Mouse (Mus musculus): ENCODE data around the gene Prg4.

Prg4 gene

DNA sequence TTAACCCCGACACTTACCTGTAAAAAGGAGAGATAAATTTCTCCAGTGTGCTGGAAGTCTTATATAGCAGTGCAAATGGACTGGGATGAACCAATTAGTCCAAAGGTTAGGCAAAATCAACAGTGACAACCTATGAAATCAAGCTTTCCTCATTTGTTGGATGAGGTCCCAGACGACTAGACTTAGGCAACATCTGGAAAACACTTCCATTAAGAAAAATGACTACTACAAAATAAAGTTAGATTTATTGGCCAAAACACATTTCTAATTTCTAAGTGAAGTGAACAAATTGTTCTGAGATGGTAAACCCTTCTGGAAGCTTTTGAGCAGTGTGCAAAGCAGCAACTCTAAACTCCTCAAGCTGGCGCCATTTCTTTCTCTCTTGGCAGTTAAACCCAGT is at the start of gene Prg4:
Gene Prg4, minus strand, starts transcription at position 34 of the 400 bp plus-strand sequence.
- DNase-seq (ENCODE audit: low spot score in 2 of 2): no peak

- no peak for DNase-seq (ENCODE audit: low spot score in 2 of 2)
These were observed 47.1 kb upstream of the Prg4 start for GRCm38 (mm10) chr1:150513041-150513440.

DNA sequence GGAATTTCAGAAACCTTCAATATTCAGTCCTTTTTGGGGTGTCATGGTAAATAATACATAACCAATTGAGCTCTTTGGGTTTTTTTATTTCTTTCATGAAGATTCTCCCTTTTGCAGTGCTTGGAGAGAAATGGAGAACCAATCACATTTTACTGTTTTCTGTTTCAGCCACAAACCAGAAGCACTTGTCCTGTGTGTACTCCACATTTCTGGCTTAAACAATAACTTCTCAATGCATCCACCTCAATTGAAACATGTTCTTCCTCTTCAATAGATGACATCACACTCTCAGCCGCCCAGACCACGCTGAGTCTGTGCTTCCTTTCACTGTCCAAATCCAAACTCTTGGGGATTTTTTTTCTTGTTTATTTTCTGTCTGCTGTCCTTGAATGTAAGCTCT is 39.8 kb upstream of the Prg4 start:
- DNase-seq (ENCODE audit: low spot score in 2 of 2): no peak

GRCm38 (mm10) chr1:150503321-150503720 is 37.4 kb upstream of the Prg4 start:
- no peak for DNase-seq (ENCODE audit: low spot score in 2 of 2)

DNA sequence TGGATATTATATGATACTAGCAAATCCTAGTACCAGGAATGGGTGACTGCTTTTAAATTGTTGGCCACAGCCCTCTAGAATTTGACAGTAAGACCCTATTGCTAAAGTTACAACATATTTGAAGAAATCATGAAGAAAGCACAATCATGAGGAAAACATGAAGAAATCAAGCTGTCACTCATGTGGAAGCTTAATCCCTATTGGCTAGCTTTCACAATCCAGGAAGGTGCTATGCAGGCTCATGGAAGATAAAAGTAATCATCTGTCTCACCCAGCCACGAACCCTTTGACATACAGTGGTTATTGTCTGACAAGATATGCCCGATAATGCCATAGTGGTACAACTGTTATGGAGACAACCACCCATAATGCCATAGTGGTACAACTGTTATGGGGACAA is 32.2 kb upstream of the Prg4 start:
- no peak for DNase-seq (ENCODE audit: low spot score in 2 of 2)

- DNase-seq (ENCODE audit: low spot score in 2 of 2): no peak
These were observed 31.7 kb upstream of the Prg4 start for GRCm38 (mm10) chr1:150497690-150498089.

DNA sequence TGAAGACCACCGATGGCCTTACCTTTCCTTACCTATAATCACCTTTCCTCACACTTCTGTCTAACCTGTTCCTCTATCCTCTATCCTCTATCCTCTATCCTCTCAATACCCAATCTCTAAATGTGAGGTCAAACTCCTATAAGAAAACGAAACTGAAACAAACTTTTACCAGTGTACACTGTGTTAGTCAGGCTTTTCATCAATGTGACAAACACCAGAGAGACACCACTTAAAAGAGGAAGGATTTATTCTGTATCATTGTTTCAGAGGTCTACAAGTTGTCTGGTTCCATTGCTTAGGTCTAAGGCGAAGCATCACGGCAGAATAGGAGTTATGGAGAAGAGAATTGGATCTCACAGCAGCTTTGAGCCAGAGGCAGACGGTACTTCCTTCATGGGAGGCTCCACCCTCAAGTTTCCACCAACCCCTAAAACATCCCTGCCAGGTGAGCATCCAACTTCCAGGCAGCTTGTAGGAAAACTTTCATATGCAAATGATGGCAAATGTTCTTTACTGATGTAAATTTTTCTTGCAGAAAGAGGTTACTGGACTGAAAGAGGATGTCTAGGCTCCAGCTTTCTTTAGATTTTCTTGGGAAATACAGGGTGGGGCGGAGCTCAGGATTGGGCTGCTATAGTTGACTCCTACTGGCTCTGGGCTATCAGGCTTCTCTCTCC is 30.8 kb upstream of the Prg4 start:
- DNase-seq (ENCODE audit: low spot score in 2 of 2): no peak

DNA sequence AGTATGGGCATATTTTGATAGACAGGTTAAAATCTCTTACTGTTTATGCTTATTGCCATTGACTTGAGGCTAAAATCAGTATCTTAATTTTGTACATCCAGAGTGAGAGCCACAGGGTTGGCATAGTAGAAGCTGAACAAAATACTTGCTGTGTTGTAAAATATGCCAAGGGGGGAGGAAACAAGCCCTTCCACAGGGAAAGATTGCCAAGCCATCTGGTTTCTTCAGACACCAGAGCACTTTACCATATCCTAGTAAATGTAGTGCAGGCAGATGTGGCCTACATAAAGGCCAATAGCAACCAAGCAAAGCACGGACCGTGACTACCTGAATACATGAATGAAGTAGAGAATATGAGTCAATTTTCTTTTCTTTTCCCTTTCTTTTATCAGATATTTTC is 23.2 kb upstream of the Prg4 start:
- DNase-seq (ENCODE audit: low spot score in 2 of 2): no peak

DNA sequence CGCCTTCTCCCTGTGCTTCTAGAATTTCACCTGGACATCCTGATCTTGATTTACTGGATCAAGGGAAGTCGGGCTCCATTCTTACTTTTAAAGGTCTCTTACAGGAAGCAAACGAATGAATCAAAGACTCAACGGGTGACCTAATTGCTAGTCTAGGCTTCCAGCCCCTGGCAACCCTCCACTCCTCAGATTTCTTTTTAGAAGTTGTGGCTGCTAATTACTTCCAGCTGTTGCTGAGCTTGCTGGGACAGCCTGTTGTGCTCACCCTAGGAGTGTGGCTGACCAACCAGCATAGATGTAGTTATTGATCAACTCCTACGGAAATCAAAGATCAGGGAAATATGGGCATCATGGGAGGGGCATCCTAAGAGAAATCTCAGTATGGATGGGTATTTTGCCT is 14.7 kb upstream of the Prg4 start:
- no peak for DNase-seq (ENCODE audit: low spot score in 2 of 2)

DNA sequence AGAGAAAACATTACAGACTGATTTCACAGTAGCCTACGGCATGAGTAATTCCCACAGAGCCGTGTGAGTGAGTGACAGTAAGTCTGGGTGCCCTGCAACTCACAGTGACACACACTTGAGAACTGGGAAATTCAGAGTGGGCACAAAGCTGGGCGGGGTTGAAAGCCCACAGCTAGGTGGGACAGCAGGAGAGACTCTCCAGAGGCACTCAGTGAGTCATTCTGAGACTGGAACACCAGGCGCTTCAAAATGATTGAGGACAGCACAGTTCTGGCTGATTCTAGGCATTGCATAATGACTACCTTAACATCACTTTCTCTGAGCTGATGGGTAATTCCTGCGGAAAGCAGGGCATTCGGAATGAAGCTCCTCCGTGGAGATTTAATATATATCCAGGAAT is 6.6 kb upstream of the Prg4 start:
- DNase-seq (ENCODE audit: low spot score in 2 of 2): no peak

GRCm38 (mm10) chr1:150469992-150470391 is 4.0 kb upstream of the Prg4 start:
- no peak for DNase-seq (ENCODE audit: low spot score in 2 of 2)

GRCm38 (mm10) chr1:150465364-150465763 is 601 bp downstream of the Prg4 start:
- no peak for DNase-seq (ENCODE audit: low spot score in 2 of 2)

GRCm38 (mm10) chr1:150463691-150464090 is 2.3 kb downstream of the Prg4 start:
- DNase-seq (ENCODE audit: low spot score in 2 of 2): no peak

- no peak for DNase-seq (ENCODE audit: low spot score in 2 of 2)
These were observed 2.9 kb downstream of the Prg4 start for GRCm38 (mm10) chr1:150463068-150463467.

GRCm38 (mm10) chr1:150460595-150460994 is 5.4 kb downstream of the Prg4 start:
- no peak for DNase-seq (ENCODE audit: low spot score in 2 of 2)

GRCm38 (mm10) chr1:150459599-150459998 is 6.4 kb downstream of the Prg4 start:
- no peak for DNase-seq (ENCODE audit: low spot score in 2 of 2)

GRCm38 (mm10) chr1:150458977-150459376 is 7.0 kb downstream of the Prg4 start:
- DNase-seq (ENCODE audit: low spot score in 2 of 2): no peak

DNA sequence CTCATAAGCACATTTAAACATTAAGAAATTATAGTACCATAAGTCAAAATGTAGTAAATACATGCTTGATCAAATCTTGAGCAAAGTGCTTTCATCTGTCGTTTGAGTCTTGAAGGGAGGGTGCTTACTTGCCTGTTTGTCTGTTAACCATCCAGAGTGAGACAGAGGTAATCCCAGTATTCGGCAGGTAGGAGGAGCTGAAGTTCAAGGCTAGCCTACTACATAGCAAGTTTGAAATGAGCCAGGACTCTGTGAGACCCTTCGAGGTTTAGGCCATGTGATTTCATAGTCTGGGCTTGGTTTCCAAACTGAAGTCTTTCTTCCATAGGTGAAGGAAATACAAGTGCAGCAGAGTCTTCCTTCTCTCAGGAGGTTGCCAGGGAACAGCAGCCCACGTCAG is 24.2 kb downstream of the Prg4 start:
- DNase-seq (ENCODE audit: low spot score in 2 of 2): no peak

DNA sequence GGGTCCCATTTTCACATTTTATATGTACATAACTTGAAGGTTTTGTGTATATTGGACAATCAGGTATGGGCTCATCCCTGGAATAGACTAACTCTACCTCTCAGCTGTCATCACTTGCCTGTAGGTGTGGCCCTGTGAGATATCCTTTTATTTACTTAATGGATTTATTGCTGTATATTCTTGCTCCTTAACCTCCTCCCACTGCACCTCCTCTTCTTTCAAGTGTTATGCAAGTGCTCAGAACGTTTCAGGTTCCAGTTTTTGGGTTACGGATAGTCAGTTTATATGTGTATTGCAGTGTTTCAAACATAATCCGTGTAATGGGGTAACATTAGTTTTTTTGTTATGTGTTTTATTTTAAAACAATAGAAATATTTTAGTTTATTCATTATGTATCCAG is 27.3 kb downstream of the Prg4 start:
- no peak for DNase-seq (ENCODE audit: low spot score in 2 of 2)

DNA sequence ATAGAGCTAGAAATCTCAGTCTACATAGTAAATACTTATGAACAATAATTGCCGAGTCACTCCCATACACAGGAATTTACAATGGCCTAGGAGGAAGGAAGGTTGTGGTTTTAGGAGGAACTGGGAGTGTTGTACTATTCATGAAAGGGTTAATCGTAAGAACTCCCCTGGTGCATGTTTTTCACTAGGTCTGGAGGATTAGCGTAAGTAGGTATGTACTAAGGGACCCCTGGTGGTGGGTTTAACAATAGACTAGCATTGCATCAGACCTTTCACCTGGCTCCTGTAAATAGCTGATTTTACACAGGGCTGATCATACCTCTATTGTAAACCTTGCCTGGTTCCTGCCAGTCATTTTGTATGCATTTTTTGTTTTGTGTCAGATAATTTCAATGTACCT is 39.7 kb downstream of the Prg4 start:
- no peak for DNase-seq (ENCODE audit: low spot score in 2 of 2)

GRCm38 (mm10) chr1:150425665-150426064 is 40.3 kb downstream of the Prg4 start:
- DNase-seq (ENCODE audit: low spot score in 2 of 2): no peak

GRCm38 (mm10) chr1:150418426-150418825 is 47.5 kb downstream of the Prg4 start:
- no peak for DNase-seq (ENCODE audit: low spot score in 2 of 2)

GRCm38 (mm10) chr1:150416006-150416405 is 50.0 kb downstream of the Prg4 start:
- DNase-seq (ENCODE audit: low spot score in 2 of 2): no peak

GRCm38 (mm10) chr1:150409996-150410395 is 56.0 kb downstream of the Prg4 start:
- DNase-seq (ENCODE audit: low spot score in 2 of 2): no peak
